Mouse (Mus musculus) liver, postnatal 0 days (tissue): ENCODE results near the gene Ppp2r5b. TPM values are rescaled to one million over a fixed set of nuclear protein-coding genes. Genes with fewer than 3 reads are reported as not detected.

Experiments
- ATAC-seq: fragments of 200-750 bp; cut with Nextera tagmentation; 2 replicates; pipeline ENCODE4 v1.8.0; 2017; ENCODE audit warnings: mild to moderate bottlenecking, moderate library complexity
- DNase-seq: peaks from one replicate; pipeline ENCODE4 v3.0.0-alpha.2; 2016
- H3K27ac ChIP-seq: fragments of 300-500 bp; sonication (generic); 2 replicates; pipeline ENCODE4 v1.5.1; 2014; ENCODE audit warnings: antibody characterized with exemption, moderate library complexity, mild to moderate bottlenecking, low read depth
- H3K27me3 ChIP-seq: fragments of 300-500 bp; sonication (generic); 2 replicates; pipeline ENCODE4 v1.6.1; 2014; ENCODE audit warnings: low read length, control low read depth, mixed read lengths; ENCODE audit not compliant: insufficient read depth
- H3K36me3 ChIP-seq: fragments of 300-500 bp; sonication (generic); replicated peaks from 2 replicates; pipeline ENCODE4 v1.6.1; 2014; ENCODE audit warnings: mild to moderate bottlenecking, control low read depth, low read length, moderate library complexity, mixed read lengths; ENCODE audit not compliant: insufficient read depth
- H3K4me1 ChIP-seq: fragments of 300-500 bp; sonication (generic); 2 replicates; pipeline ENCODE4 v1.6.1; 2014; ENCODE audit warnings: antibody characterized with exemption, mild to moderate bottlenecking, control low read depth; ENCODE audit not compliant: insufficient read depth
- H3K4me2 ChIP-seq: fragments of 300-500 bp; sonication (generic); 2 replicates; pipeline ENCODE4 v1.6.1; 2014; ENCODE audit warnings: low read depth, mild to moderate bottlenecking, low read length, moderate library complexity, mixed read lengths
- H3K4me3 ChIP-seq: fragments of 300-500 bp; sonication (generic); 2 replicates; pipeline ENCODE4 v1.5.1; 2014; ENCODE audit warnings: low read depth, low read length
- H3K9ac ChIP-seq: fragments of 300-500 bp; sonication (generic); replicated peaks from 2 replicates; pipeline ENCODE4 v1.6.1; 2014; ENCODE audit warnings: mild to moderate bottlenecking, moderate library complexity
- H3K9me3 ChIP-seq: fragments of 300-500 bp; sonication (generic); 2 replicates; pipeline ENCODE4 v1.6.1; 2016; ENCODE audit warnings: mild to moderate bottlenecking, control low read depth, low read length, mixed read lengths
- CTCF ChIP-seq: sonication (generic); IDR thresholded peaks from 2 replicates; pipeline ENCODE4 v1.5.1; 2016; ENCODE audit warnings: antibody characterized with exemption, low read depth
- EP300 ChIP-seq: IDR thresholded peaks from 2 replicates; pipeline ENCODE4 v1.6.1; 2016; ENCODE audit warnings: antibody characterized with exemption, low read depth, mild to moderate bottlenecking
- WGBS: fragments of 180-500 bp; shearing (Covaris S2); extraction: QIAGEN DNeasy Blood & Tissue Kit; methylation state at CpG from one replicate; pipeline ENCODE4 v1.1.7; 2014; ENCODE audit not compliant: insufficient replicate concordance; 5-methylcytosine and 5-hydroxymethylcytosine counted together
- microRNA counts: library from miRNA; unstranded; fragments of <30 nt; microRNA quantifications from one replicate; lab custom pipeline; 2015
- microRNA-seq: library from miRNA; unstranded; fragments of <30 nt; microRNA quantifications from one replicate; pipeline ENCODE4, GENCODE M21; 2016
- polyA plus RNA-seq: library from polyadenylated mRNA; unstranded; fragments of >200 nt; fragmentation: Nextera tagmentation; extraction: Ambion mirVana; gene quantifications from 2 replicates; pipeline ENCODE4 v1.2.1, GENCODE M21; 2015

The Ppp2r5b gene
- polyA plus RNA-seq, 1 experiment from 2014 or later = 3.8 TPM

- ATAC-seq (no peak), DNase-seq (no peak)
- WGBS = 74% methylated on average over 5 of the region's 5 CpGs
- TF ChIP-seq EP300 (no peak), CTCF (no peak)
- H3K9me3 ChIP-seq = no peaks in the 10 kb centered on the region
- H3K9ac ChIP-seq = no peak overlapping the region
- H3K27me3 ChIP-seq = no peaks in the 10 kb centered on the region
- H3K4me2 ChIP-seq = no peak overlapping the region
- H3K36me3 ChIP-seq = no peaks in the 10 kb centered on the region
- H3K4me3 ChIP-seq = no peak overlapping the region
- no peak overlapping the region for H3K27ac ChIP-seq
- no peaks in the 10 kb centered on the region for H3K4me1 ChIP-seq
Observed at GRCm38 (mm10) chr19:6206716-6207115, 29.0 kb downstream of the Ppp2r5b start.

- no peak overlapping the region for H3K4me3 ChIP-seq
- H3K4me1 ChIP-seq = no peaks in the 10 kb centered on the region
- DNase-seq = no peak
- H3K4me2 ChIP-seq = no peak overlapping the region
- TF ChIP-seq EP300 = no peak
- no peak for TF ChIP-seq CTCF
- H3K36me3 ChIP-seq = no peaks in the 10 kb centered on the region
- no peak overlapping the region for H3K27ac ChIP-seq
- no peak overlapping the region for H3K9ac ChIP-seq
- no peak for ATAC-seq
- no peaks in the 10 kb centered on the region for H3K27me3 ChIP-seq
- WGBS = 70% methylated on average over 2 of the region's 2 CpGs
- no peaks in the 10 kb centered on the region for H3K9me3 ChIP-seq
Observed at GRCm38 (mm10) chr19:6204265-6204664, 31.4 kb downstream of the Ppp2r5b start.

GRCm38 (mm10) chr19:6184131-6184530 lies 51.5 kb downstream of the Ppp2r5b start, which contains the start of gene Majin:
Majin (plus strand) TSS chr19:6184388.
- no peak within 1 kb of the TSS for H3K4me2 ChIP-seq
- H3K4me3 ChIP-seq = no peak within 1 kb of the TSS
- no peaks in the 10 kb centered on the region for H3K4me1 ChIP-seq
- H3K27ac ChIP-seq = no peak within 1 kb of the TSS
- WGBS = 78% methylated on average over 23 of the region's 23 CpGs
- TF ChIP-seq EP300 (no peak), CTCF (no peak)
- H3K9ac ChIP-seq = no peak within 1 kb of the TSS
- ATAC-seq = no peak
- H3K27me3 ChIP-seq = no peaks in the 10 kb centered on the region
- H3K36me3 ChIP-seq = no peaks in the 10 kb centered on the region
- DNase-seq = no peak
- no peaks in the 10 kb centered on the region for H3K9me3 ChIP-seq

- no peak overlapping the region for H3K9ac ChIP-seq
- ATAC-seq = no peak
- no peaks in the 10 kb centered on the region for H3K9me3 ChIP-seq
- DNase-seq = no peak
- WGBS = 15% methylated on average over 3 of the region's 3 CpGs
- no peak overlapping the region for H3K4me3 ChIP-seq
- H3K4me1 ChIP-seq = no peaks in the 10 kb centered on the region
- no peak overlapping the region for H3K27ac ChIP-seq
- 0 out of 2 replicates have a peak overlapping the region, but pooled peaks have one; percentile 9 for H3K4me2 ChIP-seq
- no peaks in the 10 kb centered on the region for H3K27me3 ChIP-seq
- H3K36me3 ChIP-seq = no peaks in the 10 kb centered on the region
- TF ChIP-seq CTCF = no peak
Observed at GRCm38 (mm10) chr19:6182534-6182933, 53.1 kb downstream of the Ppp2r5b start.

- DNase-seq = no peak
- 10% methylated on average over 5 of the region's 5 CpGs for WGBS
- Histone ChIP-seq H3K27ac (no peak overlapping the region), H3K4me1 (no peaks in the 10 kb centered on the region), H3K9ac (no peak overlapping the region), H3K4me3 (no peak overlapping the region), H3K36me3 (no peaks in the 10 kb centered on the region), H3K27me3 (no peaks in the 10 kb centered on the region), H3K4me2 (no peak overlapping the region), H3K9me3 (no peaks in the 10 kb centered on the region)
- no peak for ATAC-seq
- no peak for TF ChIP-seq CTCF
- no peak for TF ChIP-seq EP300
Observed at GRCm38 (mm10) chr19:6181629-6182028, 54.0 kb downstream of the Ppp2r5b start.

GRCm38 (mm10) chr19:6178775-6179174 lies 56.9 kb downstream of the Ppp2r5b start:
- Histone ChIP-seq H3K4me1 (no peaks in the 10 kb centered on the region), H3K4me2 (no peak overlapping the region), H3K27me3 (no peaks in the 10 kb centered on the region), H3K9ac (no peak overlapping the region), H3K27ac (no peak overlapping the region), H3K9me3 (no peaks in the 10 kb centered on the region), H3K36me3 (no peaks in the 10 kb centered on the region), H3K4me3 (no peak overlapping the region)
- TF ChIP-seq EP300 = no peak
- TF ChIP-seq CTCF = no peak
- WGBS = 79% methylated on average over 6 of the region's 6 CpGs
- DNase-seq (no peak), ATAC-seq (no peak)

MicroRNA genes within 50 kb of the gene (microRNA counts, 519-probe panel; counts per million panel counts)
- microRNA mmu-miR-192 (lab: Ali Mortazavi, UCI) = 7,078 counts per million, percentile 84 among the panel's probes with 10 or more counts

Small RNAs within 50 kb of the gene (microRNA-seq; reads per million reads assigned to microRNA genes)
- gene Mir192 (15,934 reads per million, percentile 95 among the genes with 10 or more reads in this experiment), gene Mir194-2 (4,643 reads per million, percentile 86 among the genes with 10 or more reads in this experiment)

Other genes starting within 250 kb of the Ppp2r5b start
- gene Slc22a20, start 249.7 kb downstream of the Ppp2r5b start, polyA plus RNA-seq = 0.09 TPM in 1 of 2 replicates, not detected in the other
- gene Capn1, start 220.0 kb downstream of the Ppp2r5b start, polyA plus RNA-seq = 6.8 and 7.2 TPM in 2 replicates
- 12.4 and 15.4 TPM in 2 replicates for gene Syvn1, start 189.3 kb downstream of the Ppp2r5b start, polyA plus RNA-seq
- gene Mrpl49, start 178.1 kb downstream of the Ppp2r5b start, polyA plus RNA-seq = 28.2 and 29.6 TPM in 2 replicates
- 781 and 784 TPM in 2 replicates for gene Fau, start 178.0 kb downstream of the Ppp2r5b start, polyA plus RNA-seq
- 30.2 and 35.8 TPM in 2 replicates for gene Znhit2, start 174.7 kb downstream of the Ppp2r5b start, polyA plus RNA-seq
- 42.6 and 44.1 TPM in 2 replicates for gene Tm7sf2, start 167.5 kb downstream of the Ppp2r5b start, polyA plus RNA-seq
- 17.5 and 20.7 TPM in 2 replicates for gene Vps51, start 158.6 kb downstream of the Ppp2r5b start, polyA plus RNA-seq
- gene Tmem262, start 155.8 kb downstream of the Ppp2r5b start, polyA plus RNA-seq = not detected in 2 replicates
- 0.32 and 0.72 TPM in 2 replicates for gene Gm28374, start 153.6 kb downstream of the Ppp2r5b start, polyA plus RNA-seq
- gene Zfpl1, start 150.9 kb downstream of the Ppp2r5b start, polyA plus RNA-seq = 16.9 and 19.9 TPM in 2 replicates
- gene Cdca5, start 150.9 kb downstream of the Ppp2r5b start, polyA plus RNA-seq = 13.5 and 15.0 TPM in 2 replicates
- gene AC131692.1, start 141.5 kb downstream of the Ppp2r5b start, polyA plus RNA-seq = not detected in 2 replicates
- 0.46 and 0.63 TPM in 2 replicates for gene Naaladl1, start 130.1 kb downstream of the Ppp2r5b start, polyA plus RNA-seq
- 15.0 and 15.6 TPM in 2 replicates for gene Sac3d1, start 117.2 kb downstream of the Ppp2r5b start, polyA plus RNA-seq
- 38.6 and 41.6 TPM in 2 replicates for gene Snx15, start 107.6 kb downstream of the Ppp2r5b start, polyA plus RNA-seq
- gene Batf2, start 94.9 kb downstream of the Ppp2r5b start, polyA plus RNA-seq = 0.59 and 1.1 TPM in 2 replicates
- gene Arl2, start 94.3 kb downstream of the Ppp2r5b start, polyA plus RNA-seq = 16.7 and 20.5 TPM in 2 replicates
- gene Majin, start 51.5 kb downstream of the Ppp2r5b start, polyA plus RNA-seq = not detected in 2 replicates
- gene Gpha2, start 9.5 kb downstream of the Ppp2r5b start, polyA plus RNA-seq = not detected in 2 replicates
- 3.4 and 3.8 TPM in 2 replicates for gene Atg2a, start 5.8 kb upstream of the Ppp2r5b start, polyA plus RNA-seq
- 36.4 and 36.9 TPM in 2 replicates for gene Ehd1, start 40.9 kb upstream of the Ppp2r5b start, polyA plus RNA-seq
- 0.27 and 0.35 TPM in 2 replicates for gene Cdc42bpg, start 70.6 kb upstream of the Ppp2r5b start, polyA plus RNA-seq
- gene Men1, start 99.1 kb upstream of the Ppp2r5b start, polyA plus RNA-seq = 10.0 and 11.1 TPM in 2 replicates
- gene Map4k2, start 105.3 kb upstream of the Ppp2r5b start, polyA plus RNA-seq = 5.6 and 5.7 TPM in 2 replicates
- 34.6 and 35.7 TPM in 2 replicates for gene Sf1, start 127.8 kb upstream of the Ppp2r5b start, polyA plus RNA-seq
- gene Pygm, start 148.5 kb upstream of the Ppp2r5b start, polyA plus RNA-seq = 2.5 and 8.9 TPM in 2 replicates
- 90.7 and 93.5 TPM in 2 replicates for gene Rasgrp2, start 163.5 kb upstream of the Ppp2r5b start, polyA plus RNA-seq
- 0.96 and 0.97 TPM in 2 replicates for gene Nrxn2, start 182.9 kb upstream of the Ppp2r5b start, polyA plus RNA-seq